Mouse (Mus musculus): Measurements from ENCODE around the gene Calm2. TPM values are rescaled to one million over a fixed set of nuclear protein-coding genes. Genes with fewer than 3 reads are reported as not detected.

The Calm2 gene
- total and polyA plus RNA-seq, 3 experiments, result 126 to 321 (median 208) TPM

- peaks cover 12 to 25% of the 10 kb centered on the region in 2 experiments for H3K4me1 ChIP-seq (ENCODE audit: control insufficient read depth in 1 of 2, insufficient read depth in 2 of 2, low read length in 2 of 2)
- peak overlapping the region; percentile 23 to 61 for H3K4me3 ChIP-seq (ENCODE audit: control insufficient read depth in 1 of 2, insufficient read depth in 1 of 2, low read depth in 2 of 2, low read length in 2 of 2)
- no peaks in the 10 kb centered on the region for H3K27me3 ChIP-seq (ENCODE audit: control insufficient read depth in 1 of 2, insufficient read depth in 2 of 2, low read length in 2 of 2)
- H3K36me3 ChIP-seq (ENCODE audit: control insufficient read depth in 1 of 2, insufficient read depth in 2 of 2, low read length in 2 of 2), result peaks cover 3 to 21% of the 10 kb centered on the region in 2 experiments
- peak overlapping the region; percentile 73 for H3K9ac ChIP-seq (ENCODE audit: control insufficient read depth, low read depth, low read length, poor library complexity, severe bottlenecking)
- no peaks in the 10 kb centered on the region for H3K9me3 ChIP-seq (replicated peaks; ENCODE audit: insufficient read depth, low read length)
- peak; percentile 87 for DNase-seq (ENCODE audit: low read depth, low spot score)
- peaks cover 23% of the 10 kb centered on the region for H3K79me2 ChIP-seq (ENCODE audit: control insufficient read depth, insufficient read depth, low read length, poor library complexity)
- TF ChIP-seq GATA1 (IDR thresholded peaks at IDR 0.05; ENCODE audit: low read depth, low read length), result peak; percentile 98
- no peak for TF ChIP-seq GABPA (IDR thresholded peaks at IDR 0.05; ENCODE audit: low read depth, low read length)
- peak; percentile 71 for TF ChIP-seq MYC (IDR thresholded peaks at IDR 0.05; ENCODE audit: low read depth, low read length)
- no peak for TF ChIP-seq MYB (IDR thresholded peaks at IDR 0.05; ENCODE audit: low read depth, low read length)
- no peak for TF ChIP-seq POLR2AphosphoS2 (IDR thresholded peaks at IDR 0.05; ENCODE audit: low read length)
- TF ChIP-seq CTCF (IDR thresholded peaks at IDR 0.05 in 2 of 3, conservative IDR thresholded peaks at IDR 0.05 in 1 of 3; ENCODE audit: control insufficient read depth in 1 of 3, insufficient read depth in 1 of 3, low read depth in 2 of 3, low read length in 3 of 3, poor library complexity in 1 of 3, severe bottlenecking in 1 of 3), result no peak
- no peak for TF ChIP-seq POLR2AphosphoS5 (IDR thresholded peaks at IDR 0.05; ENCODE audit: borderline replicate concordance, low read depth, low read length)
- no peak for TF ChIP-seq JUND (IDR thresholded peaks at IDR 0.05; ENCODE audit: low read depth, low read length)
- TF ChIP-seq MAZ (IDR thresholded peaks at IDR 0.05; ENCODE audit: low read depth, low read length), result peak; percentile 67; the same call in 1 of the 2 replicates
- no peak for TF ChIP-seq ZMIZ1 (IDR thresholded peaks at IDR 0.05; ENCODE audit: low read depth, low read length)
- no peak for TF ChIP-seq NELFE (IDR thresholded peaks at IDR 0.05; ENCODE audit: low read depth, low read length)
- TF ChIP-seq MAFK (IDR thresholded peaks at IDR 0.05; ENCODE audit: borderline replicate concordance, low read depth, low read length), result peak; percentile 66
- no peak for TF ChIP-seq E2F4 (IDR thresholded peaks at IDR 0.05; ENCODE audit: borderline replicate concordance, low read depth, low read length)
- no peak for TF ChIP-seq SMC3 (IDR thresholded peaks at IDR 0.05; ENCODE audit: low read depth, low read length)
- peak; percentile 89 for TF ChIP-seq RCOR1 (IDR thresholded peaks at IDR 0.05; ENCODE audit: low read depth, low read length)
- TF ChIP-seq TBP (IDR thresholded peaks at IDR 0.05; ENCODE audit: low read depth, low read length), result peak; percentile 57
- TF ChIP-seq MXI1 (IDR thresholded peaks at IDR 0.05; ENCODE audit: low read depth, low read length), result peak; percentile 40; the same call in 1 of the 2 replicates
- TF ChIP-seq BHLHE40 (IDR thresholded peaks at IDR 0.05; ENCODE audit: borderline replicate concordance, low read depth, low read length), result peak; percentile 19; the same call in 1 of the 2 replicates
- no peak; the same call in 1 of the 2 replicates for TF ChIP-seq HCFC1 (IDR thresholded peaks at IDR 0.05; ENCODE audit: low read depth, low read length)
- TF ChIP-seq MEF2A (IDR thresholded peaks at IDR 0.05; ENCODE audit: extremely low read depth, insufficient replicate concordance, low read depth, low read length, poor library complexity, severe bottlenecking), result peak; percentile 84; the same call in 1 of the 2 replicates
- peak; percentile 82; the same call in 1 of the 2 replicates for TF ChIP-seq SIN3A (IDR thresholded peaks at IDR 0.05; ENCODE audit: low read length)
- TF ChIP-seq EP300 (IDR thresholded peaks at IDR 0.05; ENCODE audit: low read depth in 1 of 2, low read length in 2 of 2), result peak; percentile 86 to 98
- TF ChIP-seq TAL1 (IDR thresholded peaks at IDR 0.05; ENCODE audit: low read length), result peak; percentile 49
- TF ChIP-seq KAT2A (conservative IDR thresholded peaks at IDR 0.05; ENCODE audit: low read depth, low read length), result no peak
- TF ChIP-seq TCF12 (IDR thresholded peaks at IDR 0.05; ENCODE audit: low read depth, low read length), result peak; percentile 68
- TF ChIP-seq ETS1 (IDR thresholded peaks at IDR 0.05; ENCODE audit: low read depth, low read length), result peak; percentile 95
- TF ChIP-seq USF2 (IDR thresholded peaks at IDR 0.05; ENCODE audit: borderline replicate concordance in 1 of 2, insufficient read depth in 1 of 2, low read depth in 1 of 2, low read length in 2 of 2), result no peak
- TF ChIP-seq ELF1 (IDR thresholded peaks at IDR 0.05; ENCODE audit: low read depth, low read length), result peak; percentile 68
- no peak for TF ChIP-seq USF1 (IDR thresholded peaks at IDR 0.05; ENCODE audit: low read depth, low read length)
- TF ChIP-seq ZNF384 (IDR thresholded peaks at IDR 0.05; ENCODE audit: low read depth, low read length), result peak; percentile 94
- no peak for TF ChIP-seq NRF1 (IDR thresholded peaks at IDR 0.05; ENCODE audit: insufficient read depth, low read depth, low read length, poor library complexity, severe bottlenecking)
- peak overlapping the region; percentile 92 for H3K27ac ChIP-seq (ENCODE audit: control insufficient read depth, low read depth, low read length)
These were observed 2.1 kb upstream of the Calm2 start for GRCm38 (mm10) chr17:87448881-87449280.

Data from MEL (cell line).